Mouse (Mus musculus) hindbrain, embryonic 11.5 days (tissue): ENCODE data around the gene Sbk2. TPM values are rescaled to one million over a fixed set of nuclear protein-coding genes. Genes with fewer than 3 reads are reported as not detected.

Experiments
- ATAC-seq: fragments of 200-750 bp; cut with Nextera tagmentation; 2 replicates; pipeline ENCODE4 v1.8.0; 2017; ENCODE audit warnings: mild to moderate bottlenecking, moderate TSS enrichment, moderate library complexity; ENCODE audit not compliant: low FRiP score
- DNase-seq: peaks from one replicate; pipeline ENCODE4 v3.0.0-alpha.2; 2015; ENCODE audit warnings: low spot score
- H3K27ac ChIP-seq: fragments of 300-500 bp; sonication (generic); 2 replicates; pipeline ENCODE4 v1.5.1; 2014; ENCODE audit warnings: mild to moderate bottlenecking, low read depth, low read length
- H3K27me3 ChIP-seq: fragments of 300-500 bp; sonication (generic); 2 replicates; pipeline ENCODE4 v1.6.1; 2014; ENCODE audit warnings: mild to moderate bottlenecking, low read length, moderate library complexity, mixed read lengths; ENCODE audit not compliant: control insufficient read depth, insufficient read depth
- H3K36me3 ChIP-seq: fragments of 300-500 bp; sonication (generic); 2 replicates; pipeline ENCODE4 v1.6.1; 2014; ENCODE audit warnings: mild to moderate bottlenecking, low read length, moderate library complexity, mixed read lengths; ENCODE audit not compliant: control insufficient read depth, insufficient read depth
- H3K4me1 ChIP-seq: fragments of 300-500 bp; sonication (generic); replicated peaks from 2 replicates; pipeline ENCODE4 v1.6.1; 2014; ENCODE audit warnings: low read length, mixed read lengths; ENCODE audit not compliant: control insufficient read depth, insufficient read depth
- H3K4me2 ChIP-seq: fragments of 300-500 bp; sonication (generic); replicated peaks from 2 replicates; pipeline ENCODE4 v1.6.1; 2014; ENCODE audit warnings: mild to moderate bottlenecking, low read depth, low read length
- H3K4me3 ChIP-seq: fragments of 300-500 bp; sonication (generic); 2 replicates; pipeline ENCODE4 v1.5.1; 2014; ENCODE audit warnings: low read depth, low read length
- H3K9ac ChIP-seq: fragments of 300-500 bp; sonication (generic); 2 replicates; pipeline ENCODE4 v1.6.1; 2014; ENCODE audit warnings: low read depth, low read length
- H3K9me3 ChIP-seq: fragments of 300-500 bp; sonication (generic); 2 replicates; pipeline ENCODE4 v1.6.1; 2016; ENCODE audit warnings: low read length; ENCODE audit not compliant: control insufficient read depth
- WGBS: fragments of 180-500 bp; shearing (Covaris S2); extraction: QIAGEN DNeasy Blood & Tissue Kit; methylation state at CpG from one replicate; pipeline ENCODE4 v1.1.7; 2014; 5-methylcytosine and 5-hydroxymethylcytosine counted together
- polyA plus RNA-seq: library from polyadenylated mRNA; unstranded; fragments of >200 nt; fragmentation: Nextera tagmentation; extraction: Ambion mirVana; gene quantifications from 2 replicates; pipeline ENCODE4 v1.2.1, GENCODE M21; 2014

Sbk2 gene
- polyA plus RNA-seq, 1 experiment from 2014 or later, result 0.09 TPM

DNA sequence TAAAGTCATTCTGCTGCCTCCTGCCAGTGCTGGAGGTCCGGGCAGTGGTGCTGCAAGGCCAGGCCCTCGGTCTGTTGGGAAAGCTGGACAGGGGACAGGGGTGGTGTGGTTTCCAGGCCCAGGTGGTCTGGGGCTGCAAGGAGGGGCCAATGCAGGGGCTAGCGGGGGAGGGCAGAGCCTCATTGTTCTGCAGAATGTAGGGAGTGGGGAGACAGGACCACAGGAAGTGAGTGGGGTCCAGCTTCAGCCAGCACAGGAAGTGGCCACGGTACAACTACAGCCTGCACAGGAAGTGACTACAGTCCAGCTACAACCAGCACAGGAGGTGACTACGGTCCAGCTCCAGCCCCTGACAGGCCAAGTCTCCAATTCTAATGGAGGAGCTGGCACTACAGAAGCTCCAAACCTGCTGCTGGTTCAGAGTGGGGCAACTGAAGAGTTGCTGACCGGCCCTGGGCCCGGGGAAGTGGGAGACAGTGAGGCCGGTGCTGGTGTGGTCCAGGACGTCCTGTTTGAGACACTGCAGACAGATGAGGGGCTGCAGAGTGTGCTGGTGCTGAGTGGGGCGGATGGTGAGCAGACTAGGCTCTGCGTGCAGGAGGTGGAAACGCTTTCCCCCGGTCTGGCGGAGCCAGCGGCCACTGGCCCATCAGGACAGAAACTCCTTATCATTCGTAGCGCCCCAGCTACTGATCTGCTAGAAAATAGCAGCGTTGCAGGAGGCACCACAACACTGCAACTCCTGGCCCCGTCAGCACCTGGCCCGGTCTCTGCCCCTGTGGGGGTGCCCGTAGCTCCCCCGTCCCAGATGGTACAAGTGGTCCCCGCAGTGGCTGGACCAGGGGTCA is 43.0 kb downstream of the Sbk2 start:
- Histone ChIP-seq H3K4me1 (peaks cover 33% of the 10 kb centered on the region), H3K9me3 (no peaks in the 10 kb centered on the region), H3K36me3 (0 out of 2 replicates have a peak, but pooled peaks cover 7% of the 10 kb centered on the region), H3K27me3 (no peaks in the 10 kb centered on the region), H3K9ac (no peak overlapping the region), H3K27ac (peak overlapping the region; percentile 93), H3K4me3 (no peak overlapping the region), H3K4me2 (0 out of 2 replicates have a peak overlapping the region, but pooled peaks have one; percentile 3)
- no peak for ATAC-seq
- no peak for DNase-seq
- WGBS, result 62% methylated on average over 23 of the region's 23 CpGs

DNA sequence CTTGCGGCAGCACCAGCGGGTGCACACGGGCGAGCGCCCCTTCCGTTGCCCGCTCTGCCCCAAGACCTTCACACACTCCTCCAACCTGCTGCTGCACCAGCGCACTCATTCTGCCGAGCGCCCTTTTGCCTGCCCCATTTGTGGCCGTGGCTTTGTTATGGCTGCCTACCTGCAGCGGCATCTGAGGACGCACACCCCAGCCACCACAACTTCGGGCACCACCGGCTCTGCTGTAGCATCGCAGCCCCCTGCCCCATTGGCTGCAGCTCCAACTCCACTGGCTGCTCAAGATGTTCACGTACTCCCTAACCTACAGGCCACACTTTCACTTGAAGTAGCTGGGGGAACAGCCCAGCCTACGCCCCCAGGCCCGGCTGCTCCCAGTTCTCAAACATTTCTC is 43.7 kb downstream of the Sbk2 start:
- no peak for ATAC-seq
- Histone ChIP-seq H3K9ac (no peak overlapping the region), H3K4me1 (peaks cover 27% of the 10 kb centered on the region)

DNA sequence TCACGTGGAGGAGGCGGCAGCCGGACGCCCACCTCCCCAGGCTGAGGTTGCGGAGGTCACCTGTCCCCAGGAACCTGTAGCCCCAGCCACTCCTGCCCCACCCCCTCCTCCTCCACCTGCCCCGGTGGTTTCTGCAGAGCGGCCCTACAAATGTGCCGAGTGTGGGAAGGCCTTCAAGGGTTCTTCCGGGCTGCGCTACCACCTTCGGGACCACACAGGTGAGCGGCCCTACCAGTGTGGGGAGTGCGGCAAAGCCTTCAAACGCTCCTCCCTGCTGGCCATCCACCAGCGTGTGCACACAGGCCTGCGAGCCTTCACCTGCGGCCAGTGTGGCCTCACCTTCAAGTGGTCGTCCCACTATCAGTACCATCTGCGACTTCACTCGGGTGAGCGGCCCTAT is 44.2 kb downstream of the Sbk2 start:
- H3K4me3 ChIP-seq, result no peak overlapping the region
- DNase-seq (no peak), ATAC-seq (no peak)
- no peaks in the 10 kb centered on the region for H3K9me3 ChIP-seq
- no peaks in the 10 kb centered on the region for H3K27me3 ChIP-seq
- WGBS, result 95% methylated on average over 19 of the region's 21 CpGs
- 0 out of 2 replicates have a peak, but pooled peaks cover 7% of the 10 kb centered on the region for H3K36me3 ChIP-seq
- no peak overlapping the region for H3K4me2 ChIP-seq
- no peak overlapping the region for H3K27ac ChIP-seq
- H3K9ac ChIP-seq, result no peak overlapping the region
- peaks cover 22% of the 10 kb centered on the region for H3K4me1 ChIP-seq

More for the DNA sequence above, 43.7 kb downstream of the Sbk2 start:
- Histone ChIP-seq H3K27me3 (no peaks in the 10 kb centered on the region), H3K4me2 (no peak overlapping the region), H3K36me3 (0 out of 2 replicates have a peak, but pooled peaks cover 7% of the 10 kb centered on the region), H3K9me3 (no peaks in the 10 kb centered on the region), H3K4me3 (no peak overlapping the region), H3K27ac (no peak overlapping the region)
- WGBS, result 92% methylated on average over 19 of the region's 19 CpGs
- no peak for DNase-seq

DNA sequence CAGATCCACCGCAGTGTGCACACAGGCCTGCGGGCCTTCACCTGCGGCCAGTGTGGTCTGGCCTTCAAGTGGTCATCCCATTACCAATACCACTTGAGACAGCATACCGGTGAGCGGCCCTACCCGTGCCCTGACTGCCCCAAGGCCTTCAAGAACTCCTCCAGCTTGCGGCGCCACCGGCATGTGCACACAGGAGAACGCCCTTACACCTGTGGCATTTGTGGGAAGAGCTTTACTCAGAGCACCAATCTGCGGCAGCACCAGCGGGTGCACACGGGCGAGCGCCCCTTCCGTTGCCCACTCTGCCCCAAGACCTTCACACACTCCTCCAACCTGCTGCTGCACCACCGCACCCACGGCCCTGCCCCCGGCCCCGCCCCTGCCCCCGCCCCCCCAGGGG is 45.1 kb downstream of the Sbk2 start:
- Histone ChIP-seq H3K9ac (no peak overlapping the region), H3K4me3 (no peak overlapping the region), H3K27me3 (no peaks in the 10 kb centered on the region), H3K9me3 (no peaks in the 10 kb centered on the region), H3K36me3 (0 out of 2 replicates have a peak, but pooled peaks cover 7% of the 10 kb centered on the region), H3K4me1 (peaks cover 20% of the 10 kb centered on the region), H3K4me2 (no peak overlapping the region), H3K27ac (no peak overlapping the region)
- DNase-seq (no peak), ATAC-seq (no peak)
- WGBS, result 86% methylated on average over 20 of the region's 21 CpGs

DNA sequence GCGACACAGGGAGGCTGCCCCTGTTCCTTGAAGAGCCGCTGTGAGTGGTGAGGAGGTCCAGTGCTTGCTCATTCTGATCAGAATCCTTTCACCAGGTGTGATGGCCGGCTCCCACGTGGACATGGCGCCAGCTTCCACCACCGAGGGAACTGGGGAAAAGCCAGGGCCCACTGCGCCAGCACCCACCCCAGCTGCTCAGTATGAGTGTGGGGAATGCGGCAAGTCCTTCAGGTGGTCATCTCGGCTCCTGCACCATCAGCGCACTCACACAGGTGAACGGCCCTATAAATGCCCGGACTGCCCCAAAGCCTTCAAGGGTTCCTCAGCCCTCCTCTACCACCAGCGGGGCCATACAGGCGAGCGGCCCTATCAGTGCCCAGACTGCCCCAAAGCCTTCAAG is 45.5 kb downstream of the Sbk2 start:
- Histone ChIP-seq H3K27me3 (no peaks in the 10 kb centered on the region), H3K27ac (no peak overlapping the region), H3K9ac (no peak overlapping the region), H3K4me3 (no peak overlapping the region), H3K36me3 (0 out of 2 replicates have a peak, but pooled peaks cover 7% of the 10 kb centered on the region), H3K9me3 (no peaks in the 10 kb centered on the region), H3K4me1 (peaks cover 15% of the 10 kb centered on the region), H3K4me2 (no peak overlapping the region)
- 91% methylated on average over 15 of the region's 15 CpGs for WGBS
- ATAC-seq, result no peak
- no peak for DNase-seq

DNA sequence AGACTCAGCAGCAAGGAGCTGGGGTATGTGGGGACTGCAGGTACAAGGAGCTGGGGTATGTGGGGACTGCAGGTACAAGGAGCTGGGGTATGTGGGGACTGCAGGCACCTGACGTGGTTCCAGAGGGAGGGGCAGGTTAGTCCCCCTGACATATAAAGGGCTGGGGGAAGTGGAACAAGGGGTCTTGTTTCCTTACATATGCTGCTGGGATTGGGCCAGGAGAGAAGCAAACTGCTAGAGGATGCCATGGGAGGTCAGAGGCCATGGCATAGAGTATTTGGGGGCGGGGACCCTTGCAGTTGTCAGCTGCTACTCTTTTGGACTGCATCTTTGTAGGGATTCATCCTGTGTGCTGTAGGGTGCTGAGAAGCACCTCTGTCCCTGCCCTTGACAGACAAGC is 46.7 kb downstream of the Sbk2 start:
- no peak for ATAC-seq
- H3K4me3 ChIP-seq, result no peak overlapping the region
- no peak for DNase-seq
- 96% methylated on average over 2 of the region's 2 CpGs for WGBS
- 0 out of 2 replicates have a peak, but pooled peaks cover 7% of the 10 kb centered on the region for H3K36me3 ChIP-seq
- H3K27me3 ChIP-seq, result no peaks in the 10 kb centered on the region
- H3K4me1 ChIP-seq, result peaks cover 9% of the 10 kb centered on the region
- no peak overlapping the region for H3K27ac ChIP-seq
- no peak overlapping the region for H3K4me2 ChIP-seq
- H3K9me3 ChIP-seq, result no peaks in the 10 kb centered on the region
- H3K9ac ChIP-seq, result no peak overlapping the region

DNA sequence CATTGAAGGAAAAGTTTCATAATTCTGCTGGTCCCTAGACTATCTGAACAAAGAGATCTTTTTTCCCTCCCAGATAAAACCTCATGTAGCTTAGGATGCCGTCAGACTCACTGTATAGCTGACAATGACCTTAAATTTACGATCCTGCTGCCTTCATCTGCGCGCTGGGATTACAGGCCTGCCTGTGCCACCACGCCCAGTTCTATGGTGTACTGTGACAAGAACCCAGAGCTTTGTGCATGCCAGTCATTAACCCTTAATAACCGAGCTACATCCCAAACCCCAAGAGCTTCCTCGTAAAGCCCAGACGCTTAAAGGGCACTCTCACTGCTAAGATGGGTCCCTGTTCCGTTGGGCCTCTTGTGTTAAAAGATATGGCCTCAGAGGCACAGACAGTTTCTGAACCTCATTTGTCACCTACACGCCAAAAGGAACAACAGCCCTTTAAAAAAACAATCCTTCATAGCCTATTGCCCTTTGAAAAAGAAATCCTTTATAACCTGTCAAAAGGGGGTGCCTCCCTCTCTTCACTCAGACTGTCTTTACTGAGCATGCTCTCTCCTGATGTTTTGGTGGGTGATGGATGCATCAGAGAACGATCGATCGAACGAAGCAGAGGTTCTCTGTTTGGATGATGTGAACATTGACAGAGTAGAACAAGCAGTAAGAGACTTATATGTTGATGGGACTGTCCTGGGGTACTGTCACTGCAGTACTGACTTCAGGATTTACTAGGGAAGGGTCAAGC is 48.4 kb downstream of the Sbk2 start:
- Histone ChIP-seq H3K27me3 (no peaks in the 10 kb centered on the region), H3K9ac (peak overlapping the region; percentile 88), H3K4me1 (peaks cover 4% of the 10 kb centered on the region; the same call in 1 of the 2 replicates), H3K9me3 (no peaks in the 10 kb centered on the region), H3K4me2 (peak overlapping the region; percentile 81), H3K36me3 (0 out of 2 replicates have a peak, but pooled peaks cover 7% of the 10 kb centered on the region), H3K4me3 (peak overlapping the region; percentile 65), H3K27ac (peak overlapping the region; percentile 94)
- ATAC-seq, result peak; percentile 46
- peak; percentile 54 for DNase-seq
- 20% methylated on average over 14 of the region's 14 CpGs for WGBS

DNA sequence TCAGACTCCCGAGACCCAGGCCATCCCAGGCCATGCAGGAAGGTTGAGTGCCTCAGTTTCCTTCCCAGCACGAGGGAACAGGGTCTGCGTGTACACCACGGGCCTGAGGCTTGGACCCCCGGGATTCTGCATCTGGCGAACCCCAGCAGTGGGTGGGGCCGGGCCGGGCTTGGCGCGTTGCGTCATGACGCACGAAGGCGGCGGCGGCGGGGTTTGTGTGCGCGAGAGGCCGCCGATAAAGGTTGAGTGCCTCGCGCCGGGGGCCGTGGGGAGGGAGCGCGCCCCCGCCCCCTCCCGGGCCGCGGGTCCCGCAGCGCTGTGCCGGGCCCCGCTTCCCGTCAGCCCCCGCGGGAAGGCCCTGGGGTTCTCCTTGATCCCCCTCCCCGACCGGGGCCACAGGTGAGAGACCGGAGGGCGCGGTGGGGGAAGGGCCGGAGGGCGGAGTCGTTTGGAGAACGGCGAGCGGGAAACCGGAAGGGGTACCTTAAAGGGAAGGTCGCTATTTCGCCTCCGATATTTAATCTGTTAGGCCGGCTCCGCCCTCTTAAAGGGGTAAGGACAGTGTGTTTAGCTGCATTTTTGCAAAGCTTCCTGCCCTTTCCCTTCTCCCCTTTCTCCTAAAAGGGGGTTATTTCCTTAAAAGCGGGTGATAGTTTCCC is 49.1 kb downstream of the Sbk2 start, which contains the start of gene Zfp628:
TSS of gene Zfp628 (plus strand) at position 211 of the 659 bp plus-strand sequence.
- H3K27ac ChIP-seq, result peak within 1 kb of the TSS; percentile 94
- peak within 1 kb of the TSS; percentile 81 for H3K4me2 ChIP-seq
- DNase-seq (peak; percentile 96), ATAC-seq (peak; percentile 94)
- peak within 1 kb of the TSS; percentile 88 for H3K9ac ChIP-seq
- WGBS, result 1% methylated on average over 43 of the region's 56 CpGs
- H3K27me3 ChIP-seq, result no peaks in the 10 kb centered on the region
- H3K4me3 ChIP-seq, result peak within 1 kb of the TSS; percentile 65
- H3K36me3 ChIP-seq, result 0 out of 2 replicates have a peak, but pooled peaks cover 7% of the 10 kb centered on the region
- H3K9me3 ChIP-seq, result no peaks in the 10 kb centered on the region
- H3K4me1 ChIP-seq, result peaks cover 4% of the 10 kb centered on the region; the same call in 1 of the 2 replicates
